In genomic region chr14:86197864-86198263, GRCm38 (mm10) we compare ENCODE assay signal across 20 mouse cellular contexts.
"Had no signal": no experiment of that assay in that cellular context is flagged by ENCODE, and none has a peak within 500 bp of the region (broad histone marks: within the 10 kb centered on the region; RNA-seq: fewer than 3 reads in every experiment).

No protein-coding gene starts in this region.

- H3K4me2 ChIP-seq: liver, embryonic 12.5 days; midbrain, embryonic 12.5 days; neural tube, embryonic 13.5 days; neural tube, embryonic 15.5 days; stomach, embryonic 15.5 days had no signal

- H3K4me3 ChIP-seq: liver, embryonic 12.5 days; midbrain, embryonic 10.5 days; midbrain, embryonic 12.5 days; myocyte; neural tube, embryonic 13.5 days; neural tube, embryonic 15.5 days; stomach, embryonic 15.5 days had no signal

- H3K4me1 ChIP-seq: liver, embryonic 12.5 days; midbrain, embryonic 10.5 days; midbrain, embryonic 12.5 days; neural tube, embryonic 13.5 days; neural tube, embryonic 15.5 days; stomach, embryonic 15.5 days had no signal

- ATAC-seq: liver, embryonic 12.5 days; midbrain, embryonic 16.5 days had no signal

- H3K27me3 ChIP-seq: liver, embryonic 12.5 days; midbrain, embryonic 12.5 days; neural tube, embryonic 13.5 days; neural tube, embryonic 15.5 days; stomach, embryonic 15.5 days had no signal

- H3K9me3 ChIP-seq: liver, embryonic 12.5 days; midbrain, embryonic 10.5 days; midbrain, embryonic 12.5 days; neural tube, embryonic 13.5 days; neural tube, embryonic 15.5 days; stomach, embryonic 15.5 days had no signal

- DNase-seq: lung, adult 18-20 months; lung, postnatal 10 days; midbrain, embryonic 14.5 days; retina, postnatal 1 day; right cerebral cortex, adult 18-20 months; right cerebral cortex, postnatal 25 days; right cerebral cortex, postnatal 4 days; spleen, adult 18-20 months; thymus, adult 2 months; thymus, postnatal 25 days; thymus, postnatal 4 days had no signal

- H3K27ac ChIP-seq: liver, embryonic 12.5 days; liver, embryonic 14.5 days; midbrain, embryonic 10.5 days; midbrain, embryonic 12.5 days; neural tube, embryonic 13.5 days; neural tube, embryonic 15.5 days; stomach, embryonic 15.5 days had no signal

- H3K36me3 ChIP-seq: liver, embryonic 12.5 days; midbrain, embryonic 10.5 days; midbrain, embryonic 12.5 days; neural tube, embryonic 13.5 days; neural tube, embryonic 15.5 days; stomach, embryonic 15.5 days had no signal

- H3K9ac ChIP-seq: liver, embryonic 12.5 days; liver, embryonic 14.5 days; midbrain, embryonic 12.5 days; neural tube, embryonic 13.5 days; neural tube, embryonic 15.5 days; stomach, embryonic 15.5 days had no signal
